Mouse (Mus musculus): ENCODE measurements around the gene Tet3.

DNA sequence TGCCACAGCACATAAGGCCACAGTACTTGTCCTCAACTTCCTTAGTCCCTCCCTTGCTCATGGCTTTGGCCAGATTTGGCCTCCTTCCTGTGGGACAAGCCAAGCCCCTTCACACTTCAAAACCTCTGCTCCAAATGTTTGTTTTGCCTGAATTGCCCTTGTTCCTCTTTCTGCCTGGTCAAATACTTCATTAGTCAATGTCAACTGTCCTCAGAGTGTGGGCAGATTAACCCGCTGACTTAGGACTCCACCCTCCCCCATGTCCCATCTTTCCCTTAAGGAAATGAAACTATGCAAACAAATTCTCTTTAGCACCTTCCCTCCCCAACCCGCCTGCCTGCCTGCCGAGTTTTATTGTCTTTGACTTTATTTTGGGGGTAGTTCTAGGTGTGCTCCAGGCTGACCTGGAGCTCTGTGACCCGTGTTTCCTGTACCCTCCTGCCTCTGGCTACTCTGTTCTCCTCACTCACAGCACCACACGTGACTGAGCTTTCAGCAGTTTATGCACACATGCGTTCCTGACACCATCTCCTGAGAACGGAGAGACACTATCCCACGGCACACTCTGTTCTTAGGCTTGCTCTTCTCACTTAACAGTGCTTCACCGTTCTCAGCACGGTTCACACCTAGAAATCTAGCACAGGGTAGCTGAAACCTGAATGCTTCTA lies 23.7 kb upstream of the Tet3 start:
- TF ChIP-seq TAL1 (IDR thresholded peaks at IDR 0.05; ENCODE audit: low read length) = no peak
- no peak for TF ChIP-seq GATA1 (IDR thresholded peaks at IDR 0.05; ENCODE audit: low read length)
